ENCODE assay signal across 16 mouse cellular contexts in genomic region chr12:78769031-78769713, GRCm38 (mm10). TPM values are rescaled to one million over a fixed set of nuclear protein-coding genes. Genes with fewer than 3 reads are reported as not detected.
DNase-seq lines count a peak whose midpoint lies in the region; ATAC-seq and TF ChIP-seq lines count a peak whose summit lies in the region.
"Had no signal": no experiment of that assay in that cellular context is flagged by ENCODE, and none has a peak within 500 bp of the region (broad histone marks: within the 10 kb centered on the region; RNA-seq: fewer than 3 reads in every experiment).

No protein-coding gene starts in this region.

- H3K27me3 ChIP-seq in myocyte (ENCODE audit: control insufficient read depth, insufficient read depth, insufficient read length), result no peaks in the 10 kb centered on the region
- H3K27me3 ChIP-seq: limb, embryonic 15.5 days; midbrain, embryonic 12.5 days; neural tube, embryonic 13.5 days had no signal

- no peak for ATAC-seq in activated CD4-positive, CD25-positive, alpha-beta regulatory T cell, adult 4 months
- ATAC-seq: hindbrain, embryonic 16.5 days had no signal

- H3K79me2 ChIP-seq in myocyte (ENCODE audit: control insufficient read depth, insufficient read depth), result peaks cover 25% of the 10 kb centered on the region

- H3K36me3 ChIP-seq in myocyte (ENCODE audit: control insufficient read depth, insufficient read depth), result no peaks in the 10 kb centered on the region
- H3K36me3 ChIP-seq: limb, embryonic 15.5 days; midbrain, embryonic 12.5 days; neural tube, embryonic 13.5 days had no signal

- H3K4me3 ChIP-seq in myocyte, result no peak overlapping the region
- H3K4me3 ChIP-seq: layer of hippocampus, adult 2 months; limb, embryonic 15.5 days; midbrain, embryonic 12.5 days; neural tube, embryonic 13.5 days had no signal

- no peak for TF ChIP-seq POLR2A in myocyte (IDR thresholded peaks at IDR 0.05; ENCODE audit: insufficient read length, low read depth)

- DNase-seq in heart, adult 11 months, result peak; percentile 60
- DNase-seq in heart, adult 8-10 months (ENCODE audit: low spot score), result no peak
- DNase-seq in kidney, postnatal 36 days, result peak; percentile 24 to 28
- DNase-seq in kidney, adult 11 months, result no peak
- peak; percentile 22 for DNase-seq in adipocyte (ENCODE audit: low spot score)
- no peak for DNase-seq in cerebellum, adult 9-10 months
- DNase-seq: cerebellum, adult 11-12 months; lung, postnatal 36 days; thymus, adult 18-20 months had no signal

- no peak overlapping the region for H3ac ChIP-seq in myocyte (ENCODE audit: control insufficient read depth, insufficient read length)

- H3K4me2 ChIP-seq in myocyte (ENCODE audit: low read depth), result peak overlapping the region; percentile 58
- H3K4me2 ChIP-seq: limb, embryonic 15.5 days; midbrain, embryonic 12.5 days; neural tube, embryonic 13.5 days had no signal

TF ChIP-seq in myocyte, 11 proteins besides CTCF, POLR2A, EP300 and RAD21:
- TF ChIP-seq MYOG (IDR thresholded peaks at IDR 0.05; ENCODE audit: control insufficient read depth in 1 of 3, insufficient read depth in 1 of 3, insufficient read length in 2 of 3, low read depth in 2 of 3), result no peak
- TF ChIP-seq MYOD1 (IDR thresholded peaks at IDR 0.05; ENCODE audit: control insufficient read depth in 1 of 3, insufficient read length in 2 of 3, low read depth in 2 of 3), result no peak
- no peak for TF ChIP-seq E2F4 (IDR thresholded peaks at IDR 0.05; ENCODE audit: insufficient read depth)
- no peak for TF ChIP-seq MAX (IDR thresholded peaks at IDR 0.05; ENCODE audit: low read depth)
- no peak for TF ChIP-seq SRF (IDR thresholded peaks at IDR 0.05; ENCODE audit: control insufficient read depth, insufficient read length, low read depth)
- TF ChIP-seq POLR2AphosphoS2 (IDR thresholded peaks at IDR 0.05; ENCODE audit: insufficient read length, low read depth), result no peak
- no peak for TF ChIP-seq REST (IDR thresholded peaks at IDR 0.05; ENCODE audit: insufficient read depth, insufficient read length)
TF ChIP-seq in myocyte: peak in this region for 0.

RNA-seq across cellular contexts. Expression of gene Mpp5, which starts 20.5 kb away (rescaled TPM):
- 10 to 100 TPM; 12.7 to 18.1 (median 15.4) TPM for total RNA-seq in heart, adult 8-10 months (2022)
- polyA plus RNA-seq in myocyte (2012; fragmentation: generic; extraction: Trizol), result 4.0 TPM
- polyA plus RNA-seq in activated CD4-positive, CD25-positive, alpha-beta regulatory T cell, adult 4 months (2017; shearing (Covaris generic)), result 10 to 100 TPM in 1 of 2 experiments, 1 to 10 TPM in 1; 9.7 to 11.7 TPM

Comparison
In these comparisons a context has a peak if more than half of its experiments do, and no peak if none do; other contexts are left out.
1. DNase-seq: peak in heart, adult 11 months (single experiment), kidney, postnatal 36 days (2 of 2) and adipocyte (single experiment); none in heart, adult 8-10 months (single experiment), kidney, adult 11 months (single experiment) and cerebellum, adult 9-10 months (single experiment).